Mouse (Mus musculus) C2C12 (cell line): Measurements from ENCODE around the gene S100a10.

ENCODE experiments used
- CTCF ChIP-seq: IDR thresholded peaks from one replicate; pipeline ENCODE4 v1.5.1; 2011; ENCODE audit not compliant: control insufficient read depth, insufficient read depth, insufficient read length
- MAX ChIP-seq: IDR thresholded peaks from one replicate; pipeline ENCODE4 v1.6.1; 2011; ENCODE audit warnings: mild to moderate bottlenecking, control low read depth
- MYOD1 ChIP-seq: IDR thresholded peaks from one replicate; pipeline ENCODE4 v1.6.1; 2011; ENCODE audit warnings: low read depth; ENCODE audit not compliant: control insufficient read depth, insufficient read length
- USF1 ChIP-seq: IDR thresholded peaks from one replicate; pipeline ENCODE4 v1.6.1; 2011; ENCODE audit warnings: low read depth, mild to moderate bottlenecking, control low read depth, moderate library complexity

- TF ChIP-seq CTCF (no peak), USF1 (no peak), MYOD1 (no peak), MAX (no peak)
Observed at GRCm38 (mm10) chr3:93557471-93557870, 2.6 kb downstream of the S100a10 start.
